Mouse (Mus musculus) bone marrow, adult 2 months (tissue): ENCODE results near the gene Rgl3.

ENCODE experiments used
- CTCF ChIP-seq: fragments of 200-500 bp; IDR thresholded peaks from 2 replicates; pipeline ENCODE4 v1.5.1; 2011; ENCODE audit warnings: low read length, control low read depth; ENCODE audit not compliant: control insufficient read depth, insufficient read depth
- POLR2A ChIP-seq: fragments of 200-500 bp; IDR thresholded peaks from 2 replicates; pipeline ENCODE4 v1.6.1; 2011; ENCODE audit warnings: low read depth, mild to moderate bottlenecking, control low read depth, low read length, borderline replicate concordance; ENCODE audit not compliant: control insufficient read depth

DNA sequence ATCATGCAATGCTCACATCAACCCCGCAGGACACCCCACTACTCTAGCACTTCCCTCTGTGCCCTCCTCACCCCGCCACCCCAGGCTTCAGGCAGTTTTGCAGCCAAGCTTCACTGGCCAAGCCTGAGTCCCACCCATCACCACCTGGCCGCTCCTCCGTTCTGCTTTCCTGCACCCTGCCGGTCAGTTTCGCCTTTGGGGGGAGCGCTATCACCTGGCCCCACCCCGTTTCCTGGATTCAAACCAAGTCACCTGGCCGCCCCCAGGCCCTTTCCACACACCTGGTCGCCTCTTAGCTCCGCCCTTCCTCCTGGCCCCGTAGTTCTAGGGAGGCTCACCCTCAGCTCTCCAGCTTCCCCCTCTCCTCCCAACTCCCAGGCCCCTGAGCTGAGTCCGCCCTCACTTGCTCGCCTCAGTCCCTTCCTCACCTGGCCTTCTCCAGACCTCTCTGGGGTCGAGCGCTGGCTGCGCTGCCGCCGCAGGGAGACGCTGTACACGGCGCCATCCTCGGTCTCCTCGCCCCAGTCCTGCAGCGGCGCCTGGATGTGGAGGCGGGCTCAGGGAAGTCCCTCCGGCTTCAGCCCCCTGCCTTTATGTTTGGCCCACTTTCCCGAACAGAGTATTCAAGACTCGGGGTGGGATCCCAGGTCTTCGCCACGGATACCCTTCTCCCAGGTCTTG is 685 bp downstream of the Rgl3 start:
- TF ChIP-seq CTCF (no peak), POLR2A (no peak)
